Mouse (Mus musculus) kidney, adult 2 months (tissue): Measurements from ENCODE around the gene Olfr1445.

Source experiments
- CTCF ChIP-seq: fragments of 200-500 bp; conservative IDR thresholded peaks from 2 replicates; pipeline ENCODE4 v1.5.1; 2011; ENCODE audit warnings: low read depth, mild to moderate bottlenecking, control low read depth, low read length, moderate library complexity, mixed read lengths; ENCODE audit not compliant: insufficient read depth, insufficient read length
- POLR2A ChIP-seq: fragments of 200-500 bp; IDR thresholded peaks from one replicate; pipeline ENCODE4 v1.6.1; 2011; ENCODE audit warnings: low read depth, low read length, control low read depth

DNA sequence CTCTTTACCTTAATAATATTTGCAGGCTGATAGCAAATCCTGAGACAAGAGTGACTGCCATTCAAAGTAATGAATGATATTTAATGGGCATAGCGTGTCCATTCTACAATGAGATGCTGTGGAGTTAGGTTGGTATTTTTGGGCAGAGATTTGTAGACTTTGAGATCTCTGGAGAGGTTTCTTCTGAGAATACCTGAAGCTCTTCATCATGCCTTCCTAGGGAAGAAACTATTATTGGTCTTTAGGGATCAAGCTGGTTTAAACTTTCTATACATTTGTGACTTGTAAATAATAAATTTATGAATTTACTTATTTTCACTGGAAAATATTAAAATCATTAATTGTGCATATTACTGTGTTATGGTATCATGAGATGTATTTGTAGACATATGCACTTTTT lies 9.8 kb downstream of the Olfr1445 start, which contains the start of gene Olfr1446:
- TF ChIP-seq POLR2A, result no peak
- no peak for TF ChIP-seq CTCF
